Mouse (Mus musculus) erythroblast, embryonic 14.5 days (primary cell): ENCODE results near the gene Gm5269.
A peak's percentile ranks its signal among the peaks of the same experiment; 100 is the strongest.

Experiments
- GATA1 ChIP-seq: IDR thresholded peaks from 2 replicates; pipeline ENCODE4 v1.6.1; 2012; ENCODE audit warnings: low read length, inconsistent platforms, mixed read lengths
- TAL1 ChIP-seq: IDR thresholded peaks from 3 replicates; pipeline ENCODE4 v1.6.1; 2012; ENCODE audit warnings: low read length, inconsistent platforms, mixed read lengths

GRCm38 (mm10) chr1:45926393-45926763 lies 36.3 kb upstream of the Gm5269 start, which contains the start of gene Slc40a1:
- peak; percentile 83 for TF ChIP-seq GATA1
- TF ChIP-seq TAL1, result peak; percentile 74
